Mouse (Mus musculus) forebrain, postnatal 0 days (tissue): ENCODE data around the gene Efna3. TPM values are rescaled to one million over a fixed set of nuclear protein-coding genes. Genes with fewer than 3 reads are reported as not detected.

ENCODE experiments used
- ATAC-seq: fragments of 200-750 bp; cut with Nextera tagmentation; 2 replicates; pipeline ENCODE4 v1.8.0; 2017; ENCODE audit warnings: mild to moderate bottlenecking, moderate library complexity
- DNase-seq: peaks from one replicate; pipeline ENCODE4 v3.0.0-alpha.2; 2015
- H3K27ac ChIP-seq: fragments of 300-500 bp; sonication (generic); 2 replicates; pipeline ENCODE4 v1.5.1; 2014; ENCODE audit warnings: low read depth, mild to moderate bottlenecking, antibody characterized with exemption, low read length, moderate library complexity, mixed read lengths
- H3K27me3 ChIP-seq: fragments of 300-500 bp; sonication (generic); 2 replicates; pipeline ENCODE4 v1.6.1; 2014; ENCODE audit warnings: mild to moderate bottlenecking, low read length, mixed read lengths; ENCODE audit not compliant: insufficient read depth
- H3K36me3 ChIP-seq: fragments of 300-500 bp; sonication (generic); 2 replicates; pipeline ENCODE4 v1.6.1; 2014; ENCODE audit warnings: mild to moderate bottlenecking, moderate library complexity; ENCODE audit not compliant: insufficient read depth
- H3K4me1 ChIP-seq: fragments of 300-500 bp; sonication (generic); 2 replicates; pipeline ENCODE4 v1.6.1; 2014; ENCODE audit warnings: antibody characterized with exemption; ENCODE audit not compliant: insufficient read depth
- H3K4me2 ChIP-seq: fragments of 300-500 bp; sonication (generic); 2 replicates; pipeline ENCODE4 v1.6.1; 2014; ENCODE audit warnings: low read depth, mild to moderate bottlenecking, moderate library complexity
- H3K4me3 ChIP-seq: fragments of 300-500 bp; sonication (generic); 2 replicates; pipeline ENCODE4 v1.5.1; 2014; ENCODE audit warnings: low read depth, low read length, mixed read lengths
- H3K9ac ChIP-seq: fragments of 300-500 bp; sonication (generic); 2 replicates; pipeline ENCODE4 v1.6.1; 2014; ENCODE audit warnings: mild to moderate bottlenecking
- H3K9me3 ChIP-seq: fragments of 300-500 bp; sonication (generic); 2 replicates; pipeline ENCODE4 v1.6.1; 2016; ENCODE audit warnings: low read length
- CTCF ChIP-seq: sonication (generic); IDR thresholded peaks from 2 replicates; pipeline ENCODE4 v1.5.1; 2016; ENCODE audit warnings: antibody characterized with exemption, control low read depth, low read depth
- WGBS: fragments of 180-500 bp; shearing (Covaris S2); extraction: QIAGEN DNeasy Blood & Tissue Kit; methylation state at CpG from one replicate; pipeline ENCODE4 v1.1.7; 2014; 5-methylcytosine and 5-hydroxymethylcytosine counted together
- polyA plus RNA-seq: library from polyadenylated mRNA; unstranded; fragments of >200 nt; fragmentation: Nextera tagmentation; extraction: Ambion mirVana; gene quantifications from 2 replicates; pipeline ENCODE4 v1.2.1, GENCODE M21; 2015
- total RNA-seq: library from RNA; depleted of rRNA; stranded (reverse); fragments of >200 nt; gene quantifications from 2 replicates; pipeline ENCODE4 v1.2.3, GENCODE M21; 2014

Gene Efna3
- total and polyA plus RNA-seq, 2 experiments from 2014 or later: 68.9 to 76.7 TPM

DNA sequence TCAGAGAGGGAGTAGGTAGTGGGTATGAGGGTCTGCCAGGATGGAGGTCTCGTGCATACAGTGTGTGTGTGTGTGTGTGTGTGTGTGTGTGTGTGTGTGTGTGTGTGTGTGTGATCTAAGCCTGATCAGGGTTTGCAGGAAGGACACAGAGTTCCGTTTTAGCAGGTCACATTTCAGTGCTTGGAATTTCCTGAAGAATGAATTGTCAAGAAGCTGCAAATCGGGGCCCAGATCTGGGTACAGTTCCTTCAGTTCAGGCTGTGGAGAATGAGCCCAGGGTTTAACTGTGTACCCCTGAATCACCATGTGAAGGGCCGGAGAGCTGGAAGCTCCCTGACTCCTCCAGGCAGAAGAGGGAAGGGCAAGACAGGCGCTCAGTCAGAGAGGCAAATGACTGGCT is 35.5 kb downstream of the Efna3 start:
- no peak overlapping the region for H3K9ac ChIP-seq
- H3K9me3 ChIP-seq: no peaks in the 10 kb centered on the region
- no peak for ATAC-seq
- no peaks in the 10 kb centered on the region for H3K36me3 ChIP-seq
- 64% methylated on average over 5 of the region's 5 CpGs for WGBS
- DNase-seq: no peak
- H3K4me3 ChIP-seq: no peak overlapping the region
- no peaks in the 10 kb centered on the region for H3K4me1 ChIP-seq
- H3K27ac ChIP-seq: no peak overlapping the region
- H3K27me3 ChIP-seq: no peaks in the 10 kb centered on the region
- no peak overlapping the region for H3K4me2 ChIP-seq
- no peak for TF ChIP-seq CTCF

DNA sequence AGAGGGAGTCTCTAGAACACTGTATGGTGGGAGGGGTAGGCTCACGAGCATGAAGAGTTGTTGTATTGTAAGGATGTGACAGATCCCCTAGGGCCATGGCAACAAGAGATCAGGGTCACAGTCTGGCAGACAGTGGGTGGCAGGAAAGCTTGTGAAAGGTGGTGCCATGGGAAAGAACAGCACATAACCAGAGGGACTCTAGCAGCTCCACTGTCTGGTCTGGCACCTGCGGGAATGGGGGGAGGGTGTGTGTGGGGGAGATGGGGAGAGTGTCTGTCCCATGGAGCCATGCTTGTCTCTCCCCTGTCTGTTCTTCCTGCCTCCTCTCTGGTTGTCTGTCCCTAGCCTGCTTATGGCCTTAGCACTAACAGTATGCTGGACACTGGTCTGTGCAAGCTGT is 37.2 kb downstream of the Efna3 start:
- no peaks in the 10 kb centered on the region for H3K9me3 ChIP-seq
- no peaks in the 10 kb centered on the region for H3K27me3 ChIP-seq
- H3K4me2 ChIP-seq: no peak overlapping the region
- H3K36me3 ChIP-seq: no peaks in the 10 kb centered on the region
- no peak overlapping the region for H3K4me3 ChIP-seq
- TF ChIP-seq CTCF: no peak
- WGBS: 50% methylated on average over 2 of the region's 2 CpGs
- 0 out of 2 replicates have a peak, but pooled peaks cover 5% of the 10 kb centered on the region for H3K4me1 ChIP-seq
- ATAC-seq: no peak
- DNase-seq: no peak
- H3K27ac ChIP-seq: no peak overlapping the region
- no peak overlapping the region for H3K9ac ChIP-seq

DNA sequence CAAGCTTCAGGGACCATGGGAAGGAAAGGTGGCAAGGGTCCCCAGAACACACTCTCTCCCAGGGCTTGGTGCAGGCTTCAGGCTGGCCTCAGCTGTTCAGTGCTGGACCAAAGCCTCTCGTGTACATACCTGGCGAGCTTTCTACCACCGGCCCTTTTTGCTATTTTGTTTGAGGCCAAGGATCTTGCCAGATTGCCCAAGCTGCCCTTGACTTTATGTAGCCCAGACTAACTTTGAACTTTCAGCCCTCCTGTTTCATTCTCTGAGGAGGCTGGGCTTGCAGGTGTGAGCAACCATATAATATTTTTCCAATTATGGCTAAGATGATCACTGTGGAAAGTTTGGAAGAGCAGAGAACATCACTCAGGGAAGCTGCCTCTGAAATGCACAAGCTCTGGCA is 38.5 kb downstream of the Efna3 start:
- Histone ChIP-seq H3K27ac (no peak overlapping the region), H3K9ac (no peak overlapping the region), H3K4me3 (no peak overlapping the region), H3K4me1 (0 out of 2 replicates have a peak, but pooled peaks cover 5% of the 10 kb centered on the region), H3K27me3 (no peaks in the 10 kb centered on the region), H3K36me3 (no peaks in the 10 kb centered on the region), H3K9me3 (no peaks in the 10 kb centered on the region), H3K4me2 (no peak overlapping the region)
- no peak for TF ChIP-seq CTCF
- WGBS: 95% methylated on average over 3 of the region's 3 CpGs
- ATAC-seq (no peak), DNase-seq (no peak)

DNA sequence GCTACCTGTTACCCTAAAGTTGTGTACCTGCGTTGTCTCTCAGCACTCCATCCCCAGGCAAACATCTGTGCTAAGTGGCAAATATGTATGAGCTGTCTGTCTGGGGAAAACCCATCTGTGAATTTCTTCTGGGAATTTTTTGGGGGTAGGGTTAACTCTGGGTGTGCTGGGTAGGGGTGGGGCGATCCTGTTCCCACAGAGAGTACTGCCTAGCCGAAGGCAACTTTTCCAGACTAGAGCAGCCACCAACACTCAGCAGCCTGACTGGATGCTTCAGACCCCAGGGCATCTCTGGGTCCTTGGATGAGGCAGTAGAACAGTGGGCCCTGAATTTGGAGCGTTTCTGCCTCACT is 40.5 kb downstream of the Efna3 start:
- H3K4me3 ChIP-seq: no peak overlapping the region
- ATAC-seq (no peak), DNase-seq (no peak)
- no peak for TF ChIP-seq CTCF
- no peaks in the 10 kb centered on the region for H3K9me3 ChIP-seq
- WGBS: 17% methylated on average over 4 of the region's 4 CpGs
- H3K27me3 ChIP-seq: no peaks in the 10 kb centered on the region
- 0 out of 2 replicates have a peak, but pooled peaks cover 9% of the 10 kb centered on the region for H3K4me1 ChIP-seq
- H3K4me2 ChIP-seq: no peak overlapping the region
- H3K36me3 ChIP-seq: no peaks in the 10 kb centered on the region
- no peak overlapping the region for H3K27ac ChIP-seq
- 0 out of 2 replicates have a peak overlapping the region, but pooled peaks have one; percentile 23 for H3K9ac ChIP-seq

- 0 out of 2 replicates have a peak, but pooled peaks cover 9% of the 10 kb centered on the region for H3K4me1 ChIP-seq
- 12% methylated on average over 20 of the region's 20 CpGs for WGBS
- H3K9me3 ChIP-seq: no peaks in the 10 kb centered on the region
- ATAC-seq (no peak), DNase-seq (peak; percentile 89)
- H3K4me3 ChIP-seq: peak overlapping the region; percentile 49; the same call in 1 of the 2 replicates
- 0 out of 2 replicates have a peak overlapping the region, but pooled peaks have one; percentile 23 for H3K9ac ChIP-seq
- no peak overlapping the region for H3K27ac ChIP-seq
- no peaks in the 10 kb centered on the region for H3K36me3 ChIP-seq
- no peaks in the 10 kb centered on the region for H3K27me3 ChIP-seq
- peak overlapping the region; percentile 91 for H3K4me2 ChIP-seq
- peak; percentile 92 for TF ChIP-seq CTCF
These were observed 41.0 kb downstream of the Efna3 start for GRCm38 (mm10) chr3:89281579-89282290.

DNA sequence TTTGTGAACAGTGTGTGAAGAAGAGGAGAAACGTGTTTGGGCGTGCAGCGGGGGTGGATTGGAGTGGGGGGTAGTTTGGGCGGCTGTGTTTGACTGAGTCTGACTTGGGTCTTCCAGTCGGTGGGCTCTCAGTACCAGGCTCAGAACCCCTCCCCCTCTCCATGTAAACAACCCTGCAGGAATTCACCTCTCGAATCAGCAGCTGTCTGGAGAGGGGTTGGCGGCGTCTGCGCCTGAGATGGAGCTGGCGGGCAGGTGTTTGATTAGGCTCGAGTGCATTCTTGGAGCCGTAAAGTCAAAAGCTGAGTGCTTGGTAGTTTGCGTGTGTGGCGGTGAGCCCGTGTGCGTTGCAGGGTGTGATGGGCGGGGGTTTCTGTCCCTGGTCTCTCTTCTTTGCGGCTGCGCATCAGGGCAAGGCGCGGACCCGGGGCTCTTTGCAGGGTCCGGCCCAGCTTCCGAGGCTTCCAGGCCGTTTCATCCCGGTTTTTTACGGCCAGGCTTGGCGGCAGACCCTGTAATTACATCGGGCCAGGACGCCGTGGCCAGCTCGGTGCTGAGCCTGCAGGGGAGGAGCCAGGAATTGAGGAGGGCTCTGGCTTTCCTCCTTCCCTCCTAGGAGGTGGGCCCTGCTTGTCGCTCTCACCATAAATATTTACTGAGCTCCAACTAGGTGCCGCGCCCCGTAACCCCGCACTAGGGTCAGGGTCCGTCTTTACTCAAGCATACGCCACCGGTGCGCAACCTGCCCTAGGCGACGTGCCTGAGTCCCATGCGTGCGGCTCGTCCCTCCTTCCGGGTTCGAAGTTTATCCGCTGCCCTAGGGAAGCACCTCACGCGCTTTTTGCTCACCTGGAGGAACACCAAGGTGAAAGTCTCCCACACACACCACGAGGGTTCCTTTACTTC is 41.9 kb downstream of the Efna3 start, which contains the start of gene Efna1:
Gene Efna1 (minus strand): TSS at position 537 of the 906 bp plus-strand sequence.
- Histone ChIP-seq H3K4me1 (0 out of 2 replicates have a peak, but pooled peaks cover 9% of the 10 kb centered on the region), H3K27me3 (no peaks in the 10 kb centered on the region), H3K27ac (peak within 1 kb of the TSS; percentile 59), H3K9me3 (no peaks in the 10 kb centered on the region), H3K4me3 (peak within 1 kb of the TSS; percentile 49), H3K9ac (peak within 1 kb of the TSS; percentile 59), H3K4me2 (peak within 1 kb of the TSS; percentile 91), H3K36me3 (no peaks in the 10 kb centered on the region)
- DNase-seq: peak; percentile 61
- TF ChIP-seq CTCF: peak; percentile 19; the same call in 1 of the 2 replicates
- 3% methylated on average over 49 of the region's 52 CpGs for WGBS
- ATAC-seq: peak; percentile 17
